22 mouse cellular contexts compared by ENCODE assay signal in genomic region chr14:123664451-123664850, GRCm38 (mm10). TPM values are rescaled to one million over a fixed set of nuclear protein-coding genes. Genes with fewer than 3 reads are reported as not detected.
"Had no signal": no experiment of that assay in that cellular context is flagged by ENCODE, and none has a peak within 500 bp of the region (broad histone marks: within the 10 kb centered on the region; RNA-seq: fewer than 3 reads in every experiment).

No protein-coding gene starts in this region.

- ATAC-seq: liver, postnatal 0 days; lung, postnatal 0 days; midbrain, embryonic 15.5 days had no signal

- H3K27ac ChIP-seq: kidney, postnatal 0 days; layer of hippocampus, adult 2 months; limb, embryonic 12.5 days; limb, embryonic 15.5 days; liver, embryonic 14.5 days; macrophage; midbrain, embryonic 12.5 days; midbrain, embryonic 15.5 days; neural tube, embryonic 12.5 days; neural tube, embryonic 15.5 days had no signal

- DNase-seq: kidney, adult 2 months; kidney, postnatal 25 days; layer of hippocampus, adult 9-11 months; left cerebral cortex, postnatal 4 days; liver, postnatal 0 days; lung, embryonic 14.5 days; retina, postnatal 1 day; thymus, adult 2 months; thymus, postnatal 14 days; thymus, postnatal 4 days had no signal

- H3K4me3 ChIP-seq: layer of hippocampus, adult 2 months; limb, embryonic 12.5 days; limb, embryonic 15.5 days; midbrain, embryonic 12.5 days; midbrain, embryonic 15.5 days; neural tube, embryonic 12.5 days; neural tube, embryonic 15.5 days had no signal

RNA-seq across cellular contexts. Expression of gene Itgbl1, which starts 4.7 kb away (rescaled TPM):
- total RNA-seq: megakaryocyte, adult 5-6 weeks had no signal

RNA-seq across cellular contexts. Expression of gene Nalcn, which starts 37.5 kb away (rescaled TPM):
- total RNA-seq: megakaryocyte, adult 5-6 weeks had no signal
